Mouse (Mus musculus) heart, embryonic 13.5 days (tissue): ENCODE data around the gene Hnrnpa0. TPM values are rescaled to one million over a fixed set of nuclear protein-coding genes. Genes with fewer than 3 reads are reported as not detected.
"Not testable (repeated sequence)": the region's sequence is repeated elsewhere in the genome, so short reads cannot be mapped to it uniquely, and the experiment has no call there.

ENCODE experiments used
- ATAC-seq: fragments of 200-750 bp; cut with Nextera tagmentation; 2 replicates; pipeline ENCODE4 v1.8.0; 2017; ENCODE audit warnings: moderate TSS enrichment; ENCODE audit not compliant: insufficient number of reproducible peaks, low FRiP score, low TSS enrichment; ENCODE audit errors: extremely low read depth
- H3K27ac ChIP-seq: fragments of 300-500 bp; sonication (generic); replicated peaks from 2 replicates; pipeline ENCODE4 v1.5.1; 2015; ENCODE audit warnings: moderate library complexity, mild to moderate bottlenecking, inconsistent platforms
- H3K27me3 ChIP-seq: fragments of 300-500 bp; sonication (generic); replicated peaks from 2 replicates; pipeline ENCODE4 v1.6.1; 2015; ENCODE audit warnings: mild to moderate bottlenecking, inconsistent platforms
- H3K36me3 ChIP-seq: fragments of 300-500 bp; sonication (generic); 2 replicates; pipeline ENCODE4 v1.6.1; 2015; ENCODE audit warnings: mild to moderate bottlenecking, inconsistent platforms
- H3K4me1 ChIP-seq: fragments of 300-500 bp; sonication (generic); 2 replicates; pipeline ENCODE4 v1.6.1; 2015; ENCODE audit warnings: inconsistent platforms
- H3K4me2 ChIP-seq: fragments of 300-500 bp; sonication (generic); 2 replicates; pipeline ENCODE4 v1.6.1; 2015; ENCODE audit warnings: inconsistent platforms, mild to moderate bottlenecking, moderate library complexity
- H3K4me3 ChIP-seq: fragments of 300-500 bp; sonication (generic); 2 replicates; pipeline ENCODE4 v1.5.1; 2015; ENCODE audit warnings: moderate library complexity, mild to moderate bottlenecking, inconsistent platforms
- H3K9ac ChIP-seq: fragments of 300-500 bp; sonication (generic); 2 replicates; pipeline ENCODE4 v1.6.1; 2015; ENCODE audit warnings: inconsistent platforms, mild to moderate bottlenecking, moderate library complexity
- H3K9me3 ChIP-seq: fragments of 300-500 bp; sonication (generic); 2 replicates; pipeline ENCODE4 v1.6.1; 2016; ENCODE audit warnings: inconsistent platforms
- WGBS: fragments of 180-500 bp; shearing (Covaris S2); methylation state at CpG from one replicate; pipeline ENCODE4 v1.1.7; 2015; ENCODE audit warnings: mixed read lengths; 5-methylcytosine and 5-hydroxymethylcytosine counted together
- polyA plus RNA-seq: library from polyadenylated mRNA; unstranded; fragments of >200 nt; fragmentation: Nextera tagmentation; extraction: Ambion mirVana; gene quantifications from 2 replicates; pipeline ENCODE4 v1.2.1, GENCODE M21; 2015

Hnrnpa0 gene
- polyA plus RNA-seq, 1 experiment from 2014 or later: 18.8 TPM

- WGBS: 81% methylated on average over 3 of the region's 3 CpGs
- Histone ChIP-seq H3K27me3 (no peaks in the 10 kb centered on the region), H3K4me2 (no peak overlapping the region), H3K9me3 (peaks cover 4% of the 10 kb centered on the region; the same call in 1 of the 2 replicates), H3K9ac (no peak overlapping the region), H3K36me3 (no peaks in the 10 kb centered on the region), H3K4me1 (peaks cover 13% of the 10 kb centered on the region), H3K4me3 (no peak overlapping the region), H3K27ac (no peak overlapping the region)
- ATAC-seq: no peak
Measured at GRCm38 (mm10) chr13:58149629-58150028, 21.3 kb upstream of the Hnrnpa0 start.

- WGBS: 34% methylated on average over 5 of the region's 5 CpGs
- Histone ChIP-seq H3K27me3 (no peaks in the 10 kb centered on the region), H3K9me3 (peaks cover 4% of the 10 kb centered on the region; the same call in 1 of the 2 replicates), H3K9ac (peak overlapping the region; percentile 74; the same call in 1 of the 2 replicates), H3K36me3 (no peaks in the 10 kb centered on the region), H3K4me3 (peak overlapping the region; percentile 54), H3K27ac (no peak overlapping the region), H3K4me1 (peaks cover 13% of the 10 kb centered on the region), H3K4me2 (peak overlapping the region; percentile 82)
- no peak for ATAC-seq
Measured at GRCm38 (mm10) chr13:58149033-58149558, 20.7 kb upstream of the Hnrnpa0 start.

- Histone ChIP-seq H3K4me1 (peaks cover 13% of the 10 kb centered on the region), H3K9me3 (peaks cover 4% of the 10 kb centered on the region; the same call in 1 of the 2 replicates), H3K36me3 (no peaks in the 10 kb centered on the region), H3K4me3 (peak overlapping the region; percentile 54), H3K4me2 (peak overlapping the region; percentile 82), H3K27ac (no peak overlapping the region), H3K27me3 (no peaks in the 10 kb centered on the region), H3K9ac (peak overlapping the region; percentile 74)
- ATAC-seq: no peak; the same call in 1 of the 2 replicates
- WGBS: 1% methylated on average over 17 of the region's 17 CpGs
Measured at GRCm38 (mm10) chr13:58148256-58148831, 20.0 kb upstream of the Hnrnpa0 start.

GRCm38 (mm10) chr13:58147760-58148159 is 19.4 kb upstream of the Hnrnpa0 start:
- H3K4me2 ChIP-seq: no peak overlapping the region
- H3K27me3 ChIP-seq: no peaks in the 10 kb centered on the region
- ATAC-seq: no peak
- H3K4me3 ChIP-seq: no peak overlapping the region
- no peak overlapping the region for H3K9ac ChIP-seq
- no peaks in the 10 kb centered on the region for H3K36me3 ChIP-seq
- peaks cover 4% of the 10 kb centered on the region; the same call in 1 of the 2 replicates for H3K9me3 ChIP-seq
- peaks cover 13% of the 10 kb centered on the region for H3K4me1 ChIP-seq
- H3K27ac ChIP-seq: no peak overlapping the region
- WGBS: 83% methylated on average over 1 of the region's 1 CpGs

GRCm38 (mm10) chr13:58146603-58147002 is 18.2 kb upstream of the Hnrnpa0 start:
- H3K36me3 ChIP-seq, H3K9ac ChIP-seq, H3K9me3 ChIP-seq, H3K27me3 ChIP-seq, ATAC-seq, H3K4me2 ChIP-seq, H3K27ac ChIP-seq, H3K4me3 ChIP-seq: not testable (repeated sequence)
- H3K4me1 ChIP-seq: peaks cover 13% of the 10 kb centered on the region
- WGBS: 93% methylated on average over 8 of the region's 8 CpGs

- no peak overlapping the region for H3K4me2 ChIP-seq
- no peak for ATAC-seq
- peaks cover 10% of the 10 kb centered on the region for H3K4me1 ChIP-seq
- H3K9ac ChIP-seq: no peak overlapping the region
- H3K27ac ChIP-seq: no peak overlapping the region
- 29% methylated on average over 3 of the region's 3 CpGs for WGBS
- no peak overlapping the region for H3K4me3 ChIP-seq
- H3K27me3 ChIP-seq: no peaks in the 10 kb centered on the region
- 0 out of 2 replicates have a peak, but pooled peaks cover 3% of the 10 kb centered on the region for H3K36me3 ChIP-seq
- H3K9me3 ChIP-seq: peaks cover 6% of the 10 kb centered on the region; the same call in 1 of the 2 replicates
Measured at GRCm38 (mm10) chr13:58131692-58132091, 3.3 kb upstream of the Hnrnpa0 start.

- H3K4me2 ChIP-seq: peak overlapping the region; percentile 71
- peak overlapping the region; percentile 98 for H3K4me3 ChIP-seq
- no peak for ATAC-seq
- H3K9me3 ChIP-seq: no peaks in the 10 kb centered on the region
- WGBS: 34% methylated on average over 4 of the region's 4 CpGs
- peak overlapping the region; percentile 97 for H3K27ac ChIP-seq
- H3K36me3 ChIP-seq: peaks cover 13% of the 10 kb centered on the region
- H3K27me3 ChIP-seq: no peaks in the 10 kb centered on the region
- H3K4me1 ChIP-seq: peaks cover 24% of the 10 kb centered on the region
- peak overlapping the region; percentile 100 for H3K9ac ChIP-seq
Measured at GRCm38 (mm10) chr13:58129687-58130246, 1.4 kb upstream of the Hnrnpa0 start.

- under 1% methylated on average over 80 of the region's 83 CpGs for WGBS
- peak overlapping the region; percentile 97 for H3K27ac ChIP-seq
- H3K9me3 ChIP-seq: no peaks in the 10 kb centered on the region
- H3K27me3 ChIP-seq: no peaks in the 10 kb centered on the region
- H3K9ac ChIP-seq: peak overlapping the region; percentile 100
- H3K36me3 ChIP-seq: peaks cover 15% of the 10 kb centered on the region
- H3K4me3 ChIP-seq: peak overlapping the region; percentile 98
- H3K4me1 ChIP-seq: peaks cover 32% of the 10 kb centered on the region
- H3K4me2 ChIP-seq: peak overlapping the region; percentile 71
- ATAC-seq: peak; percentile 92
Measured at GRCm38 (mm10) chr13:58128768-58129671, 664 bp upstream of the Hnrnpa0 start.

- Histone ChIP-seq H3K9ac (peak overlapping the region; percentile 100), H3K4me2 (peak overlapping the region; percentile 88), H3K9me3 (no peaks in the 10 kb centered on the region), H3K4me3 (peak overlapping the region; percentile 98), H3K4me1 (peaks cover 39% of the 10 kb centered on the region), H3K27me3 (no peaks in the 10 kb centered on the region), H3K27ac (peak overlapping the region; percentile 97), H3K36me3 (peaks cover 15% of the 10 kb centered on the region)
- no peak for ATAC-seq
- WGBS: under 1% methylated on average over 81 of the region's 81 CpGs
Measured at GRCm38 (mm10) chr13:58127766-58128361, 492 bp downstream of the Hnrnpa0 start.

GRCm38 (mm10) chr13:58126862-58127765 is 1.2 kb downstream of the Hnrnpa0 start:
- WGBS: 1% methylated on average over 87 of the region's 92 CpGs
- peak overlapping the region; percentile 97 for H3K27ac ChIP-seq
- no peaks in the 10 kb centered on the region for H3K9me3 ChIP-seq
- H3K4me1 ChIP-seq: peaks cover 39% of the 10 kb centered on the region
- no peaks in the 10 kb centered on the region for H3K27me3 ChIP-seq
- H3K9ac ChIP-seq: peak overlapping the region; percentile 100
- H3K4me3 ChIP-seq: peak overlapping the region; percentile 98
- H3K4me2 ChIP-seq: peak overlapping the region; percentile 88
- peaks cover 15% of the 10 kb centered on the region for H3K36me3 ChIP-seq
- no peak for ATAC-seq
